Mouse (Mus musculus) olfactory bulb, adult 2 months (tissue): ENCODE data around the gene Clint1.

Experiments used
- CTCF ChIP-seq: fragments of 200-500 bp; IDR thresholded peaks from 2 replicates; pipeline ENCODE4 v1.5.1; 2012; ENCODE audit warnings: low read depth, mild to moderate bottlenecking, low read length, moderate library complexity; ENCODE audit not compliant: insufficient read depth
- POLR2A ChIP-seq: fragments of 200-500 bp; IDR thresholded peaks from 2 replicates; pipeline ENCODE4 v1.6.1; 2012; ENCODE audit warnings: mild to moderate bottlenecking, low read depth, low read length, moderate library complexity; ENCODE audit not compliant: insufficient read depth

DNA sequence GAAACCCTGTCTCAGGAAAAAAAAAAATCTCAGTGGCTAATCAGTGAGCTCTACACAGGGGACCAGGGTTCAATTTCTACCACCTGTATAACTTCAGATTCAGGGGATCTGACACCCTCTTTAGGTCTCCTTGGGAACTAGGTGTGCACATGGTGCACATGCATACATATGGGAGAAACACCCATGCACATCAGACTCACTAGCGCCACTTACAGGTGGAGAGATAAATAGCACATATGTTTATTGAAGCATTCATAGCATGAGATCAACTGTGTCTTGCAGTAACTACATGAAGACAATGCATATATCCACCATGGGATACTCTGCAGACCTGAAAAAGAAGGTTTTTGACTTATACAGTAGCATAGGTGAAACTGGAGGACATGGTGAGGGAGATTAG lies 21.8 kb downstream of the Clint1 start:
- no peak for TF ChIP-seq POLR2A
- TF ChIP-seq CTCF, result no peak
